Mouse (Mus musculus) thymus, adult 2 months (tissue): Measurements from ENCODE around the gene Hes2.

Source experiments
- CTCF ChIP-seq: fragments of 200-500 bp; IDR thresholded peaks from 2 replicates; pipeline ENCODE4 v1.5.1; 2012; ENCODE audit warnings: mild to moderate bottlenecking, control low read depth, low read length, moderate library complexity, borderline replicate concordance; ENCODE audit not compliant: control insufficient read depth, poor library complexity, insufficient read depth; ENCODE audit errors: extremely low read depth
- POLR2A ChIP-seq: fragments of 200-500 bp; IDR thresholded peaks from 2 replicates; pipeline ENCODE4 v1.6.1; 2012; ENCODE audit warnings: mild to moderate bottlenecking, low read length, control low read depth, moderate library complexity; ENCODE audit not compliant: control insufficient read depth, poor library complexity, insufficient read depth; ENCODE audit errors: extremely low read depth

DNA sequence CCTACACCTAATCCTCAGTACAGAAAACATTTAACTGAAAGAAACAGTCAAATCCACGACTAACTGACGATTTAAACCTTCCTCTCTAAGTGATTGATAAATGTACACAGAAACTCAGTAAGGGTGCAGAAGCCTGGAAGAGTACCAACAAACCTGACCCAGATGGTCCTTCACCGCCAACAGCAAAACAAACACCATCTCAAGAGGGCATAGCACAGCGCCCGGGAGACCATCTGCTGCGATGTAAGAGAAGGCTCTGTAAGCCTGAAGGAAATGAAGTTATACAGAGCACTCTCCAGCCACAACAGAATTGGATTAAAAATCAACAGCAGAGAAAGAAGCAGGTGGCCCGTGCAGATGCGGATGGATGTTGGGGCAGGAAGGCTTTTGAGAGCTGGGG is 9.4 kb downstream of the Hes2 start:
- TF ChIP-seq CTCF: no peak
- no peak for TF ChIP-seq POLR2A
